Mouse (Mus musculus) adrenal gland, postnatal 10 days (tissue): ENCODE measurements around the gene Psrc1. TPM values are rescaled to one million over a fixed set of nuclear protein-coding genes. Genes with fewer than 3 reads are reported as not detected.

Experiments
- DNase-seq: peaks from one replicate; pipeline ENCODE4 v3.0.0; 2021; ENCODE audit warnings: mixed read lengths
- total RNA-seq, 2 experiments: library from RNA; stranded (reverse); gene quantifications; 2 replicates each; pipeline ENCODE4 v1.2.3; 2021

Psrc1 gene
- total RNA-seq, 2 experiments from 2014 or later, result 6.0 to 6.4 TPM

GRCm38 (mm10) chr3:108423844-108424801 is 40.5 kb downstream of the Psrc1 start:
- DNase-seq, result peak; percentile 74

GRCm38 (mm10) chr3:108424944-108425623 is 41.4 kb downstream of the Psrc1 start:
- DNase-seq, result no peak

- no peak for DNase-seq
Observed at GRCm38 (mm10) chr3:108425624-108426018, 42.0 kb downstream of the Psrc1 start.

- no peak for DNase-seq
Observed at GRCm38 (mm10) chr3:108432542-108433187, 49.0 kb downstream of the Psrc1 start.

GRCm38 (mm10) chr3:108433188-108433880 is 49.7 kb downstream of the Psrc1 start:
- DNase-seq, result no peak

GRCm38 (mm10) chr3:108433881-108434495 is 50.3 kb downstream of the Psrc1 start:
- DNase-seq, result no peak

- no peak for DNase-seq
Observed at GRCm38 (mm10) chr3:108435701-108436379, 52.2 kb downstream of the Psrc1 start.

- no peak for DNase-seq
Observed at GRCm38 (mm10) chr3:108436380-108436714, 52.7 kb downstream of the Psrc1 start.

Other genes starting within 250 kb of the Psrc1 start
- 100 to 1,000 TPM; 101 to 113 TPM for gene Gnai3, start 237.7 kb upstream of the Psrc1 start, total RNA-seq
- gene Gpr61, start 229.0 kb upstream of the Psrc1 start, total RNA-seq, result under 1 TPM; 0.15 to 0.48 TPM
- gene Amigo1, start 197.5 kb upstream of the Psrc1 start, total RNA-seq, result 10 to 100 TPM; 13.1 to 18.4 TPM
- gene Cyb561d1, start 182.6 kb upstream of the Psrc1 start, total RNA-seq, result 1 to 10 TPM; 6.6 to 6.9 TPM
- gene Atxn7l2, start 172.9 kb upstream of the Psrc1 start, total RNA-seq, result 10 to 100 TPM in 1 of 2 experiments, 1 to 10 TPM in 1; 7.6 to 10.1 TPM
- 10 to 100 TPM; 13.3 to 44.9 TPM for gene Sypl2, start 157.2 kb upstream of the Psrc1 start, total RNA-seq
- gene Psma5, start 126.9 kb upstream of the Psrc1 start, total RNA-seq, result 10 to 100 TPM; 90.7 to 94.6 TPM
- 10 to 100 TPM; 46.1 to 48.8 TPM for gene Sort1, start 99.8 kb upstream of the Psrc1 start, total RNA-seq
- not detected for gene Mybphl, start 18.9 kb upstream of the Psrc1 start, total RNA-seq
- 10 to 100 TPM; 11.1 to 12.1 TPM for gene Celsr2, start 31.7 kb downstream of the Psrc1 start, total RNA-seq
- 100 to 1,000 TPM; 146 to 152 TPM for gene Sars, start 61.4 kb downstream of the Psrc1 start, total RNA-seq
- gene 1700013F07Rik, start 150.3 kb downstream of the Psrc1 start, total RNA-seq, result under 1 TPM in 1 of 2 experiments, not detected in 1; 0.42 TPM
- gene 5330417C22Rik, start 152.7 kb downstream of the Psrc1 start, total RNA-seq, result 1 to 10 TPM; 1.7 to 1.8 TPM
- gene Tmem167b, start 178.6 kb downstream of the Psrc1 start, total RNA-seq, result 10 to 100 TPM; 38.3 to 40.4 TPM
- gene Taf13, start 187.9 kb downstream of the Psrc1 start, total RNA-seq, result 10 to 100 TPM; 21.0 to 25.0 TPM
- 10 to 100 TPM; 10.2 to 11.0 TPM for gene Wdr47, start 207.4 kb downstream of the Psrc1 start, total RNA-seq